Mouse (Mus musculus): Measurements from ENCODE around the gene Slc8a3. TPM values are rescaled to one million over a fixed set of nuclear protein-coding genes. Genes with fewer than 3 reads are reported as not detected.

The Slc8a3 gene
- polyA plus RNA-seq, 1 experiment from 2014 or later: 0.48 TPM

- no peak for ATAC-seq (replicated peaks; ENCODE audit: low FRiP score)
- H3K9ac ChIP-seq: no peak overlapping the region
Observed at GRCm38 (mm10) chr12:81278031-81278430, 54.9 kb downstream of the Slc8a3 start.

GRCm38 (mm10) chr12:81274616-81275015 is 58.4 kb downstream of the Slc8a3 start:
- no peak for ATAC-seq (replicated peaks; ENCODE audit: low FRiP score)
- H3K9ac ChIP-seq: no peak overlapping the region
- no peaks in the 10 kb centered on the region for H3K9me3 ChIP-seq (replicated peaks)
- 61% methylated on average over 4 of the region's 4 CpGs for WGBS
- H3K27me3 ChIP-seq: no peaks in the 10 kb centered on the region
- H3K4me1 ChIP-seq: no peaks in the 10 kb centered on the region
- H3K27ac ChIP-seq: no peak overlapping the region
- no peaks in the 10 kb centered on the region for H3K36me3 ChIP-seq
- no peak overlapping the region for H3K4me2 ChIP-seq
- no peak overlapping the region for H3K4me3 ChIP-seq (replicated peaks)

More at GRCm38 (mm10) chr12:81278031-81278430, 54.9 kb downstream of the Slc8a3 start:
- Histone ChIP-seq H3K36me3 (no peaks in the 10 kb centered on the region), H3K4me1 (no peaks in the 10 kb centered on the region), H3K9me3 (replicated peaks) (no peaks in the 10 kb centered on the region), H3K4me3 (replicated peaks) (no peak overlapping the region), H3K27ac (no peak overlapping the region), H3K27me3 (no peaks in the 10 kb centered on the region), H3K4me2 (no peak overlapping the region)
- WGBS: 64% methylated on average over 2 of the region's 2 CpGs

GRCm38 (mm10) chr12:81273333-81273732 is 59.6 kb downstream of the Slc8a3 start:
- no peak for ATAC-seq (replicated peaks; ENCODE audit: low FRiP score)
- no peaks in the 10 kb centered on the region for H3K36me3 ChIP-seq
- no peaks in the 10 kb centered on the region for H3K27me3 ChIP-seq
- H3K9ac ChIP-seq: no peak overlapping the region
- H3K4me3 ChIP-seq (replicated peaks): no peak overlapping the region
- H3K4me1 ChIP-seq: no peaks in the 10 kb centered on the region
- H3K27ac ChIP-seq: no peak overlapping the region
- 48% methylated on average over 3 of the region's 3 CpGs for WGBS
- no peaks in the 10 kb centered on the region for H3K9me3 ChIP-seq (replicated peaks)
- no peak overlapping the region for H3K4me2 ChIP-seq

GRCm38 (mm10) chr12:81269246-81269645 is 63.7 kb downstream of the Slc8a3 start:
- no peak overlapping the region for H3K4me2 ChIP-seq

GRCm38 (mm10) chr12:81262821-81263220 is 70.2 kb downstream of the Slc8a3 start:
- H3K4me2 ChIP-seq: no peak overlapping the region
- WGBS: 88% methylated on average over 6 of the region's 6 CpGs
- no peak for ATAC-seq (replicated peaks; ENCODE audit: low FRiP score)
- H3K27ac ChIP-seq: no peak overlapping the region
- H3K27me3 ChIP-seq: no peaks in the 10 kb centered on the region
- no peaks in the 10 kb centered on the region for H3K36me3 ChIP-seq
- H3K9ac ChIP-seq: no peak overlapping the region
- no peak overlapping the region for H3K4me3 ChIP-seq (replicated peaks)
- no peaks in the 10 kb centered on the region for H3K9me3 ChIP-seq (replicated peaks)
- no peaks in the 10 kb centered on the region for H3K4me1 ChIP-seq

More at GRCm38 (mm10) chr12:81269246-81269645, 63.7 kb downstream of the Slc8a3 start:
- no peaks in the 10 kb centered on the region for H3K4me1 ChIP-seq
- 86% methylated on average over 5 of the region's 5 CpGs for WGBS
- no peak overlapping the region for H3K4me3 ChIP-seq (replicated peaks)
- H3K36me3 ChIP-seq: no peaks in the 10 kb centered on the region
- no peak overlapping the region for H3K9ac ChIP-seq
- no peaks in the 10 kb centered on the region for H3K27me3 ChIP-seq
- no peak for ATAC-seq (replicated peaks; ENCODE audit: low FRiP score)
- no peaks in the 10 kb centered on the region for H3K9me3 ChIP-seq (replicated peaks)
- no peak overlapping the region for H3K27ac ChIP-seq

GRCm38 (mm10) chr12:81258215-81258614 is 74.8 kb downstream of the Slc8a3 start:
- H3K9me3 ChIP-seq (replicated peaks): no peaks in the 10 kb centered on the region
- H3K27me3 ChIP-seq: no peaks in the 10 kb centered on the region
- WGBS: 89% methylated on average over 3 of the region's 3 CpGs
- no peak overlapping the region for H3K9ac ChIP-seq
- no peak overlapping the region for H3K4me3 ChIP-seq (replicated peaks)
- no peak overlapping the region for H3K27ac ChIP-seq
- H3K4me1 ChIP-seq: no peaks in the 10 kb centered on the region
- H3K36me3 ChIP-seq: no peaks in the 10 kb centered on the region
- H3K4me2 ChIP-seq: no peak overlapping the region
- no peak for ATAC-seq (replicated peaks; ENCODE audit: low FRiP score)

GRCm38 (mm10) chr12:81245411-81245810 is 87.6 kb downstream of the Slc8a3 start:
- Histone ChIP-seq H3K9me3 (replicated peaks) (no peaks in the 10 kb centered on the region), H3K36me3 (no peaks in the 10 kb centered on the region), H3K9ac (no peak overlapping the region), H3K27ac (no peak overlapping the region), H3K4me1 (no peaks in the 10 kb centered on the region), H3K4me2 (no peak overlapping the region), H3K4me3 (replicated peaks) (no peak overlapping the region), H3K27me3 (no peaks in the 10 kb centered on the region)
- no peak for ATAC-seq (replicated peaks; ENCODE audit: low FRiP score)
- WGBS: 61% methylated on average over 6 of the region's 6 CpGs

GRCm38 (mm10) chr12:81244954-81245353 is 88.0 kb downstream of the Slc8a3 start:
- no peaks in the 10 kb centered on the region for H3K36me3 ChIP-seq
- no peak overlapping the region for H3K4me3 ChIP-seq (replicated peaks)
- no peaks in the 10 kb centered on the region for H3K9me3 ChIP-seq (replicated peaks)
- no peaks in the 10 kb centered on the region for H3K4me1 ChIP-seq
- H3K4me2 ChIP-seq: no peak overlapping the region
- no peaks in the 10 kb centered on the region for H3K27me3 ChIP-seq
- 87% methylated on average over 7 of the region's 7 CpGs for WGBS
- ATAC-seq (replicated peaks; ENCODE audit: low FRiP score): no peak
- no peak overlapping the region for H3K27ac ChIP-seq
- H3K9ac ChIP-seq: no peak overlapping the region

GRCm38 (mm10) chr12:81244492-81244891 is 88.5 kb downstream of the Slc8a3 start:
- H3K36me3 ChIP-seq: no peaks in the 10 kb centered on the region
- H3K27ac ChIP-seq: no peak overlapping the region
- WGBS: 23% methylated on average over 1 of the region's 1 CpGs
- ATAC-seq (replicated peaks; ENCODE audit: low FRiP score): no peak
- no peaks in the 10 kb centered on the region for H3K9me3 ChIP-seq (replicated peaks)
- no peaks in the 10 kb centered on the region for H3K4me1 ChIP-seq
- no peaks in the 10 kb centered on the region for H3K27me3 ChIP-seq
- no peak overlapping the region for H3K4me2 ChIP-seq
- no peak overlapping the region for H3K9ac ChIP-seq
- no peak overlapping the region for H3K4me3 ChIP-seq (replicated peaks)

- 94% methylated on average over 2 of the region's 2 CpGs for WGBS
- H3K4me2 ChIP-seq: no peak overlapping the region
- ATAC-seq (replicated peaks; ENCODE audit: low FRiP score): no peak
- H3K4me1 ChIP-seq: no peaks in the 10 kb centered on the region
- H3K27me3 ChIP-seq: no peaks in the 10 kb centered on the region
- H3K27ac ChIP-seq: no peak overlapping the region
- no peak overlapping the region for H3K4me3 ChIP-seq (replicated peaks)
- no peak overlapping the region for H3K9ac ChIP-seq
- H3K36me3 ChIP-seq: no peaks in the 10 kb centered on the region
- H3K9me3 ChIP-seq (replicated peaks): no peaks in the 10 kb centered on the region
Observed at GRCm38 (mm10) chr12:81241676-81242075, 91.3 kb downstream of the Slc8a3 start.

- 86% methylated on average over 4 of the region's 4 CpGs for WGBS
Observed at GRCm38 (mm10) chr12:81241096-81241495, 91.9 kb downstream of the Slc8a3 start.

GRCm38 (mm10) chr12:81237158-81237557 is 95.8 kb downstream of the Slc8a3 start:
- no peaks in the 10 kb centered on the region for H3K4me1 ChIP-seq
- H3K4me2 ChIP-seq: no peak overlapping the region
- no peaks in the 10 kb centered on the region for H3K9me3 ChIP-seq (replicated peaks)
- 91% methylated on average over 1 of the region's 1 CpGs for WGBS
- ATAC-seq (replicated peaks; ENCODE audit: low FRiP score): no peak
- H3K27me3 ChIP-seq: no peaks in the 10 kb centered on the region
- no peak overlapping the region for H3K27ac ChIP-seq
- no peaks in the 10 kb centered on the region for H3K36me3 ChIP-seq
- H3K4me3 ChIP-seq (replicated peaks): no peak overlapping the region
- no peak overlapping the region for H3K9ac ChIP-seq

More at GRCm38 (mm10) chr12:81241096-81241495, 91.9 kb downstream of the Slc8a3 start:
- Histone ChIP-seq H3K9me3 (replicated peaks) (no peaks in the 10 kb centered on the region), H3K27me3 (no peaks in the 10 kb centered on the region), H3K4me3 (replicated peaks) (no peak overlapping the region), H3K4me1 (no peaks in the 10 kb centered on the region), H3K27ac (no peak overlapping the region), H3K4me2 (no peak overlapping the region), H3K36me3 (no peaks in the 10 kb centered on the region), H3K9ac (no peak overlapping the region)
- ATAC-seq (replicated peaks; ENCODE audit: low FRiP score): no peak
